Mouse (Mus musculus): ENCODE measurements around the gene Chd1l. TPM values are rescaled to one million over a fixed set of nuclear protein-coding genes. Genes with fewer than 3 reads are reported as not detected.

Chd1l gene
- polyA plus RNA-seq, 1 experiment from 2014 or later = 33.9 TPM

GRCm38 (mm10) chr3:97525458-97525857, 84.5 kb downstream of the Chd1l start:
- DNase-seq (ENCODE audit: low spot score) = no peak

GRCm38 (mm10) chr3:97524835-97525234, 85.2 kb downstream of the Chd1l start:
- peak; percentile 5 for DNase-seq (ENCODE audit: low spot score)

GRCm38 (mm10) chr3:97521946-97522731, 87.9 kb downstream of the Chd1l start:
- no peak for DNase-seq (ENCODE audit: low spot score)

- DNase-seq (ENCODE audit: low spot score) = no peak
Observed at GRCm38 (mm10) chr3:97519883-97520282, 90.1 kb downstream of the Chd1l start.

- DNase-seq (ENCODE audit: low spot score) = no peak
Observed at GRCm38 (mm10) chr3:97512296-97512695, 97.7 kb downstream of the Chd1l start.

Other genes starting within 250 kb of the Chd1l start
- not detected in 2 replicates for gene Olfr1402, start 188.2 kb downstream of the Chd1l start, polyA plus RNA-seq (2015; fragmentation: Nextera tagmentation; extraction: Ambion mirVana)
- gene Fmo5, start 18.6 kb upstream of the Chd1l start, polyA plus RNA-seq (2015; fragmentation: Nextera tagmentation; extraction: Ambion mirVana) = 4.1 and 4.3 TPM in 2 replicates
- 3.4 and 3.6 TPM in 2 replicates for gene Prkab2, start 48.0 kb upstream of the Chd1l start, polyA plus RNA-seq (2015; fragmentation: Nextera tagmentation; extraction: Ambion mirVana)
- not detected in 2 replicates for gene Gm17651, start 64.5 kb upstream of the Chd1l start, polyA plus RNA-seq (2015; fragmentation: Nextera tagmentation; extraction: Ambion mirVana)